Comparison of ENCODE assay signal across 8 mouse cellular contexts in the genomic region with DNA sequence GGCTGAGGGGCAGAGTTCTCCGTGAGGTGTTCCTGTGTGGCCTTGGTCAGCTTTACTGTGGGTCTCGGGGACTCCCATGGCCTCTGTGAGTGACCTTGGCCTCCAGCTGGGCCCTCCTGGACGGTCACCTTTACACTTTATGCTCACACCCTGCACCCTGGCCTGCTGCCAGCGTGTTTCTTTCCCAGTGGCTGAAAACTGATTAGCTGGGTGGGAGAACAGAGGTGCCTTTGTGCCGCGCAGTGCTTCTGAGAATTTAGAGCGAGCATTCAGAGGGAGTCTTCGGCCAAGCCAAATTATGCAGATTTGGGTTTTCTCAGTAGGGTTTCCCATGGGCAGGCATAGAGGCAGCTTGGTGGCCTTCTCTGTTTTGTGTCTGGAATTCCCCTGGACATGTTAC. TPM values are rescaled to one million over a fixed set of nuclear protein-coding genes. Genes with fewer than 3 reads are reported as not detected.
DNase-seq lines count a peak whose midpoint lies in the region; ATAC-seq and TF ChIP-seq lines count a peak whose summit lies in the region.

No protein-coding gene starts in this region.

- ATAC-seq in midbrain, embryonic 12.5 days (ENCODE audit: low FRiP score, low read depth), result no peak
- no peak for ATAC-seq in midbrain, embryonic 11.5 days (ENCODE audit: low FRiP score)
- ATAC-seq in forebrain, postnatal 0 days, result peak; percentile 73
- no peak for ATAC-seq in kidney, postnatal 0 days (replicated peaks; ENCODE audit: low FRiP score, low read depth)
- no peak for ATAC-seq in lung, postnatal 0 days

- no peaks in the 10 kb centered on the region for H3K27me3 ChIP-seq in midbrain, embryonic 12.5 days
- H3K27me3 ChIP-seq in midbrain, embryonic 11.5 days (ENCODE audit: control insufficient read depth, insufficient read depth, low read length), result no peaks in the 10 kb centered on the region
- H3K27me3 ChIP-seq in forebrain, postnatal 0 days (ENCODE audit: insufficient read depth, low read length), result no peaks in the 10 kb centered on the region
- H3K27me3 ChIP-seq in kidney, postnatal 0 days (ENCODE audit: insufficient read depth, low read length), result no peaks in the 10 kb centered on the region
- H3K27me3 ChIP-seq in small intestine, adult 2 months (ENCODE audit: control insufficient read depth, insufficient read depth, low read length), result no peaks in the 10 kb centered on the region
- no peaks in the 10 kb centered on the region for H3K27me3 ChIP-seq in lung, postnatal 0 days (replicated peaks; ENCODE audit: insufficient read depth, low read length)

- H3K4me1 ChIP-seq in midbrain, embryonic 12.5 days, result peaks cover 25% of the 10 kb centered on the region; the same call in 1 of the 2 replicates
- no peaks in the 10 kb centered on the region for H3K4me1 ChIP-seq in midbrain, embryonic 11.5 days (ENCODE audit: control insufficient read depth, insufficient read depth, low read length)
- H3K4me1 ChIP-seq in forebrain, postnatal 0 days (ENCODE audit: insufficient read depth), result no peaks in the 10 kb centered on the region
- no peaks in the 10 kb centered on the region; the same call in 1 of the 2 replicates for H3K4me1 ChIP-seq in kidney, postnatal 0 days (replicated peaks; ENCODE audit: insufficient read depth, low read length)
- peaks cover 25% of the 10 kb centered on the region for H3K4me1 ChIP-seq in small intestine, adult 2 months (ENCODE audit: control insufficient read depth, insufficient read depth, insufficient read length, low read length)
- no peaks in the 10 kb centered on the region for H3K4me1 ChIP-seq in lung, postnatal 0 days (ENCODE audit: insufficient read depth, low read depth, low read length)

- DNase-seq in midbrain, embryonic 11.5 days (ENCODE audit: low spot score, missing footprints), result no peak
- DNase-seq in forebrain, postnatal 0 days, result peak; percentile 53
- no peak for DNase-seq in kidney, postnatal 0 days (ENCODE audit: low spot score)
- DNase-seq in thymus, postnatal 10 days (ENCODE audit: low spot score in 2 of 2), result no peak
- DNase-seq in lung, postnatal 0 days (ENCODE audit: low spot score), result no peak
- no peak for DNase-seq in gastrocnemius, adult 8-10 months (ENCODE audit: low spot score in 2 of 2)

- no peak for TF ChIP-seq CTCF in forebrain, postnatal 0 days (IDR thresholded peaks at IDR 0.05; ENCODE audit: low read depth)
- no peak for TF ChIP-seq CTCF in kidney, postnatal 0 days (IDR thresholded peaks at IDR 0.05; ENCODE audit: low read depth)
- no peak for TF ChIP-seq CTCF in small intestine, adult 2 months (IDR thresholded peaks at IDR 0.05; ENCODE audit: extremely low read depth, insufficient read length, insufficient replicate concordance, low read depth, low read length)
- no peak for TF ChIP-seq CTCF in lung, postnatal 0 days (IDR thresholded peaks at IDR 0.05)

- no peak overlapping the region for H3K4me2 ChIP-seq in midbrain, embryonic 12.5 days (replicated peaks)
- H3K4me2 ChIP-seq in midbrain, embryonic 11.5 days, result no peak overlapping the region
- no peak overlapping the region for H3K4me2 ChIP-seq in forebrain, postnatal 0 days (ENCODE audit: low read depth)
- H3K4me2 ChIP-seq in kidney, postnatal 0 days (ENCODE audit: low read length), result no peak overlapping the region
- H3K4me2 ChIP-seq in lung, postnatal 0 days (replicated peaks; ENCODE audit: low read depth, low read length), result no peak overlapping the region

- no peak for TF ChIP-seq EP300 in lung, postnatal 0 days (IDR thresholded peaks at IDR 0.05)

- WGBS in midbrain, embryonic 12.5 days, result 64% methylated on average over 8 of the region's 8 CpGs
- 82% methylated on average over 8 of the region's 8 CpGs for WGBS in midbrain, embryonic 11.5 days
- 20% methylated on average over 8 of the region's 8 CpGs for WGBS in forebrain, postnatal 0 days
- 33% methylated on average over 8 of the region's 8 CpGs for WGBS in kidney, postnatal 0 days
- 30% methylated on average over 8 of the region's 8 CpGs for WGBS in small intestine, adult 2 months
- WGBS in lung, postnatal 0 days, result 45% methylated on average over 8 of the region's 8 CpGs

- peaks cover 20% of the 10 kb centered on the region for H3K36me3 ChIP-seq in midbrain, embryonic 12.5 days
- H3K36me3 ChIP-seq in midbrain, embryonic 11.5 days (ENCODE audit: control insufficient read depth, insufficient read depth, low read length), result peaks cover 8% of the 10 kb centered on the region
- H3K36me3 ChIP-seq in forebrain, postnatal 0 days (ENCODE audit: insufficient read depth), result peaks cover 15% of the 10 kb centered on the region
- H3K36me3 ChIP-seq in kidney, postnatal 0 days (ENCODE audit: insufficient read depth, low read length), result peaks cover 13% of the 10 kb centered on the region
- peaks cover 14% of the 10 kb centered on the region for H3K36me3 ChIP-seq in small intestine, adult 2 months (ENCODE audit: control insufficient read depth, insufficient read depth, low read length)
- 0 out of 2 replicates have a peak, but pooled peaks cover 4% of the 10 kb centered on the region for H3K36me3 ChIP-seq in lung, postnatal 0 days (ENCODE audit: insufficient read depth, low read length)

- H3K9ac ChIP-seq in midbrain, embryonic 12.5 days (replicated peaks), result no peak overlapping the region
- H3K9ac ChIP-seq in midbrain, embryonic 11.5 days (ENCODE audit: low read length), result no peak overlapping the region
- no peak overlapping the region for H3K9ac ChIP-seq in forebrain, postnatal 0 days
- H3K9ac ChIP-seq in kidney, postnatal 0 days (ENCODE audit: low read depth, low read length), result no peak overlapping the region
- H3K9ac ChIP-seq in lung, postnatal 0 days (replicated peaks; ENCODE audit: low read depth), result no peak overlapping the region

- peak overlapping the region; percentile 70 for H3K27ac ChIP-seq in midbrain, embryonic 12.5 days (replicated peaks)
- no peak overlapping the region for H3K27ac ChIP-seq in midbrain, embryonic 11.5 days (ENCODE audit: low read depth, low read length)
- peak overlapping the region; percentile 64 for H3K27ac ChIP-seq in forebrain, postnatal 0 days (ENCODE audit: low read depth, low read length)
- H3K27ac ChIP-seq in kidney, postnatal 0 days, result peak overlapping the region; percentile 65
- peak overlapping the region; percentile 53 for H3K27ac ChIP-seq in small intestine, adult 2 months (ENCODE audit: insufficient read depth, low read depth, low read length)
- no peak overlapping the region for H3K27ac ChIP-seq in lung, postnatal 0 days (ENCODE audit: low read length)

- H3K4me3 ChIP-seq in midbrain, embryonic 12.5 days, result no peak overlapping the region
- H3K4me3 ChIP-seq in midbrain, embryonic 11.5 days (ENCODE audit: low read depth, low read length), result no peak overlapping the region
- no peak overlapping the region for H3K4me3 ChIP-seq in forebrain, postnatal 0 days (ENCODE audit: low read depth, low read length)
- no peak overlapping the region for H3K4me3 ChIP-seq in kidney, postnatal 0 days (replicated peaks; ENCODE audit: low read depth, low read length)
- H3K4me3 ChIP-seq in small intestine, adult 2 months (ENCODE audit: low read depth, low read length), result no peak overlapping the region
- no peak overlapping the region for H3K4me3 ChIP-seq in lung, postnatal 0 days (ENCODE audit: low read depth, low read length)

- TF ChIP-seq POLR2A in small intestine, adult 2 months (IDR thresholded peaks at IDR 0.05; ENCODE audit: low read depth, low read length), result no peak

- no peaks in the 10 kb centered on the region for H3K9me3 ChIP-seq in midbrain, embryonic 12.5 days
- no peaks in the 10 kb centered on the region for H3K9me3 ChIP-seq in midbrain, embryonic 11.5 days (ENCODE audit: control insufficient read depth, low read length)
- H3K9me3 ChIP-seq in forebrain, postnatal 0 days (ENCODE audit: low read length), result no peaks in the 10 kb centered on the region
- no peaks in the 10 kb centered on the region for H3K9me3 ChIP-seq in kidney, postnatal 0 days (replicated peaks; ENCODE audit: low read length)
- no peaks in the 10 kb centered on the region for H3K9me3 ChIP-seq in lung, postnatal 0 days (ENCODE audit: low read length)

RNA-seq across cellular contexts. Expression of a gene that starts 14.3 kb away (rescaled TPM):
- polyA plus RNA-seq in midbrain, embryonic 12.5 days (2016; fragmentation: Nextera tagmentation; extraction: Ambion mirVana), result 8.6 and 11.4 TPM in 2 replicates
- polyA plus RNA-seq in midbrain, embryonic 11.5 days (2014; fragmentation: Nextera tagmentation; extraction: Ambion mirVana), result 6.5 and 8.0 TPM in 2 replicates
- total RNA-seq in forebrain, postnatal 0 days (2014; rRNA removed), result 4.2 and 5.3 TPM in 2 replicates
- 2.8 and 4.1 TPM in 2 replicates for polyA plus RNA-seq in forebrain, postnatal 0 days (2015; fragmentation: Nextera tagmentation; extraction: Ambion mirVana)
- polyA plus RNA-seq in kidney, postnatal 0 days (2015; fragmentation: Nextera tagmentation; extraction: Ambion mirVana), result 28.6 and 29.6 TPM in 2 replicates
- polyA plus RNA-seq in small intestine, adult 2 months (2012; rRNA removed), result 18.2 and 55.5 TPM in 2 replicates
- 47.2 and 50.5 TPM in 2 replicates for polyA plus RNA-seq in lung, postnatal 0 days (2015; fragmentation: Nextera tagmentation; extraction: Ambion mirVana)
- total RNA-seq in gastrocnemius, adult 8-10 months (2022), result 1 to 10 TPM in 3 of 4 experiments, under 1 TPM in 1; 0.73 to 1.8 (median 1.2) TPM

Comparison
In these comparisons a context has a peak if more than half of its experiments do, and no peak if none do; other contexts are left out.
1. H3K27ac ChIP-seq: peak in midbrain, embryonic 12.5 days (single experiment), forebrain, postnatal 0 days (single experiment), kidney, postnatal 0 days (single experiment) and small intestine, adult 2 months (single experiment); none in midbrain, embryonic 11.5 days (single experiment) and lung, postnatal 0 days (single experiment).